12 mouse cellular contexts compared by ENCODE assay signal in genomic region chr10:80421208-80421607, GRCm38 (mm10). TPM values are rescaled to one million over a fixed set of nuclear protein-coding genes. Genes with fewer than 3 reads are reported as not detected.
DNase-seq lines count a peak whose midpoint lies in the region; ATAC-seq and TF ChIP-seq lines count a peak whose summit lies in the region.
"Had no signal": no experiment of that assay in that cellular context is flagged by ENCODE, and none has a peak within 500 bp of the region (broad histone marks: within the 10 kb centered on the region; RNA-seq: fewer than 3 reads in every experiment).

No protein-coding gene starts in this region.

- H3K36me3 ChIP-seq in hindbrain, embryonic 10.5 days, result peaks cover 100% of the 10 kb centered on the region
- H3K36me3 ChIP-seq in hindbrain, embryonic 16.5 days (ENCODE audit: control insufficient read depth, insufficient read depth, low read length), result peaks cover 42% of the 10 kb centered on the region
- H3K36me3 ChIP-seq in G1E (replicated peaks), result peaks cover 97% of the 10 kb centered on the region
- H3K36me3 ChIP-seq in MEL (ENCODE audit: control insufficient read depth in 1 of 2, insufficient read depth in 2 of 2, low read length in 2 of 2), result peaks cover 14 to 43% of the 10 kb centered on the region in 2 experiments
- H3K36me3 ChIP-seq in liver, embryonic 12.5 days, result peaks cover 95% of the 10 kb centered on the region

- no peak overlapping the region for H3K4me3 ChIP-seq in hindbrain, embryonic 10.5 days
- H3K4me3 ChIP-seq in hindbrain, embryonic 16.5 days (ENCODE audit: low read length), result no peak overlapping the region
- H3K4me3 ChIP-seq in G1E (ENCODE audit: low read depth, low read length) (peak overlapping the region; percentile 67; the same call in 1 of the 2 replicates), MEL (ENCODE audit: control insufficient read depth in 1 of 2, insufficient read depth in 1 of 2, low read depth in 2 of 2, low read length in 2 of 2) (no peak overlapping the region)
- H3K4me3 ChIP-seq in liver, embryonic 12.5 days, result peak overlapping the region; percentile 45
- H3K4me3 ChIP-seq: heart, embryonic 13.5 days had no signal

- peaks cover 16% of the 10 kb centered on the region for H3K4me1 ChIP-seq in hindbrain, embryonic 10.5 days (replicated peaks)
- peaks cover 10% of the 10 kb centered on the region for H3K4me1 ChIP-seq in hindbrain, embryonic 16.5 days (ENCODE audit: control insufficient read depth, insufficient read depth, low read depth, low read length)
- H3K4me1 ChIP-seq in G1E (ENCODE audit: insufficient read depth, low read depth, low read length) (peaks cover 89% of the 10 kb centered on the region), MEL (ENCODE audit: control insufficient read depth in 1 of 2, insufficient read depth in 2 of 2, low read length in 2 of 2) (peaks cover 23 to 56% of the 10 kb centered on the region in 2 experiments)
- H3K4me1 ChIP-seq in liver, embryonic 12.5 days, result peaks cover 76% of the 10 kb centered on the region

- no peak for DNase-seq in hindbrain, embryonic 10.5 days (ENCODE audit: low spot score)
- DNase-seq in G1E (ENCODE audit: low spot score) (no peak), MEL (ENCODE audit: low read depth, low spot score) (no peak)
- DNase-seq in left cerebral cortex, adult 18-20 months (ENCODE audit: low spot score in 2 of 2), result no peak
- no peak for DNase-seq in adrenal gland, postnatal 4 days (ENCODE audit: low spot score in 2 of 2)
- DNase-seq in layer of hippocampus, postnatal 10 days (ENCODE audit: low spot score in 2 of 2), result no peak
- DNase-seq: cerebellum, adult 18-20 months; gastrocnemius, postnatal 10 days had no signal

- peak overlapping the region; percentile 54 for H3K27ac ChIP-seq in hindbrain, embryonic 10.5 days
- H3K27ac ChIP-seq in hindbrain, embryonic 16.5 days (ENCODE audit: low read depth, low read length), result no peak overlapping the region
- H3K27ac ChIP-seq in MEL (ENCODE audit: control insufficient read depth, low read depth, low read length), result peak overlapping the region; percentile 61
- H3K27ac ChIP-seq in liver, embryonic 12.5 days, result peak overlapping the region; percentile 95

- no peak for TF ChIP-seq POLR2A in MEL (IDR thresholded peaks at IDR 0.05; ENCODE audit: control insufficient read depth in 1 of 2, insufficient read depth in 1 of 2, low read depth in 1 of 2, low read length in 2 of 2, poor library complexity in 1 of 2)

- no peak overlapping the region for H3K9ac ChIP-seq in hindbrain, embryonic 16.5 days (ENCODE audit: low read depth, low read length)
- peak overlapping the region; percentile 3; the same call in 1 of the 2 replicates for H3K9ac ChIP-seq in MEL (ENCODE audit: control insufficient read depth, low read depth, low read length, poor library complexity, severe bottlenecking)
- peak overlapping the region; percentile 72 for H3K9ac ChIP-seq in liver, embryonic 12.5 days

- H3K9me3 ChIP-seq in hindbrain, embryonic 10.5 days, result peaks cover 12% of the 10 kb centered on the region
- no peaks in the 10 kb centered on the region for H3K9me3 ChIP-seq in hindbrain, embryonic 16.5 days (ENCODE audit: control insufficient read depth, low read length)
- H3K9me3 ChIP-seq in G1E (replicated peaks) (peaks cover 6% of the 10 kb centered on the region), MEL (replicated peaks; ENCODE audit: insufficient read depth, low read length) (no peaks in the 10 kb centered on the region)
- peaks cover 12% of the 10 kb centered on the region for H3K9me3 ChIP-seq in liver, embryonic 12.5 days (replicated peaks)

- no peaks in the 10 kb centered on the region for H3K27me3 ChIP-seq in hindbrain, embryonic 10.5 days (ENCODE audit: insufficient read depth, poor library complexity, severe bottlenecking)
- H3K27me3 ChIP-seq in hindbrain, embryonic 16.5 days (replicated peaks; ENCODE audit: control insufficient read depth, insufficient read depth, low read length), result no peaks in the 10 kb centered on the region
- H3K27me3 ChIP-seq in G1E (ENCODE audit: insufficient read depth, low read length) (no peaks in the 10 kb centered on the region; the same call in 1 of the 2 replicates), MEL (ENCODE audit: control insufficient read depth in 1 of 2, insufficient read depth in 2 of 2, low read length in 2 of 2) (no peaks in the 10 kb centered on the region)
- no peaks in the 10 kb centered on the region for H3K27me3 ChIP-seq in liver, embryonic 12.5 days (replicated peaks)
- H3K27me3 ChIP-seq: heart, embryonic 13.5 days; megakaryocyte, embryonic 14.5 days had no signal

- peaks cover 4% of the 10 kb centered on the region for H3K79me2 ChIP-seq in MEL (ENCODE audit: control insufficient read depth, insufficient read depth, low read length, poor library complexity)

- ATAC-seq in hindbrain, embryonic 16.5 days, result no peak
- no peak for ATAC-seq in G1E (ENCODE audit: extremely low read depth, insufficient number of reproducible peaks, low FRiP score, poor library complexity, severe bottlenecking)
- ATAC-seq in liver, embryonic 12.5 days, result no peak

- TF ChIP-seq CTCF in G1E (IDR thresholded peaks at IDR 0.05; ENCODE audit: low read depth, low read length) (no peak), MEL (IDR thresholded peaks at IDR 0.05 in 2 of 3, conservative IDR thresholded peaks at IDR 0.05 in 1 of 3; ENCODE audit: control insufficient read depth in 1 of 3, insufficient read depth in 1 of 3, low read depth in 2 of 3, low read length in 3 of 3, poor library complexity in 1 of 3, severe bottlenecking in 1 of 3) (no peak)

- H3K4me2 ChIP-seq in hindbrain, embryonic 16.5 days (ENCODE audit: low read length), result no peak overlapping the region
- peak overlapping the region; percentile 73 for H3K4me2 ChIP-seq in liver, embryonic 12.5 days

- TF ChIP-seq RAD21 in MEL (IDR thresholded peaks at IDR 0.05; ENCODE audit: low read depth, low read length), result no peak

- no peak for TF ChIP-seq EP300 in MEL (IDR thresholded peaks at IDR 0.05; ENCODE audit: low read depth in 1 of 2, low read length in 2 of 2)

- WGBS in hindbrain, embryonic 10.5 days, result 97% methylated on average over 8 of the region's 8 CpGs
- 92% methylated on average over 8 of the region's 8 CpGs for WGBS in hindbrain, embryonic 16.5 days
- WGBS in liver, embryonic 12.5 days (ENCODE audit: insufficient replicate concordance), result 71% methylated on average over 8 of the region's 8 CpGs

RNA-seq across cellular contexts. Expression of gene Tcf3, which starts 12.2 kb away (rescaled TPM):
- 191 and 198 TPM in 2 replicates for polyA plus RNA-seq in hindbrain, embryonic 10.5 days (2016; fragmentation: Nextera tagmentation; extraction: Ambion mirVana)
- polyA plus RNA-seq in hindbrain, embryonic 16.5 days (2015; fragmentation: Nextera tagmentation; extraction: Ambion mirVana), result 32.5 and 45.3 TPM in 2 replicates
- 152 and 175 TPM in 2 replicates for total RNA-seq in G1E (2014; fragmentation: Nextera tagmentation)
- 70.0 and 84.0 TPM in 2 replicates for total RNA-seq in G1E (2017)
- 1,090 and 1,330 TPM in 2 replicates for polyA plus RNA-seq in G1E (2012)
- total RNA-seq in MEL (2012; rRNA removed), result 113 and 125 TPM in 2 replicates
- polyA plus RNA-seq in MEL (2012; ENCODE audit: insufficient read depth in 1 of 2, insufficient read length in 2 of 2, low read depth in 1 of 2, low replicate concordance in 2 of 2, missing spikeins in 1 of 2), result 100 to 1,000 TPM in 1 of 2 experiments, not detected in 1; 258 TPM
- polyA plus RNA-seq in liver, embryonic 12.5 days (2016; fragmentation: Nextera tagmentation; extraction: Ambion mirVana), result 110 and 115 TPM in 2 replicates
- total RNA-seq in left cerebral cortex, adult 18-20 months (2021), result 10 to 100 TPM; 25.4 to 29.8 TPM
- total RNA-seq in adrenal gland, postnatal 4 days (2021), result 100 to 1,000 TPM; 112 to 116 TPM
- total RNA-seq in layer of hippocampus, postnatal 10 days (2021), result 10 to 100 TPM; 36.1 to 42.9 TPM

RNA-seq across cellular contexts. Expression of gene Uqcr11, which starts 14.6 kb away (rescaled TPM):
- 648 and 654 TPM in 2 replicates for polyA plus RNA-seq in hindbrain, embryonic 10.5 days (2016; fragmentation: Nextera tagmentation; extraction: Ambion mirVana)
- polyA plus RNA-seq in hindbrain, embryonic 16.5 days (2015; fragmentation: Nextera tagmentation; extraction: Ambion mirVana), result 704 and 759 TPM in 2 replicates
- total RNA-seq in G1E (2014; fragmentation: Nextera tagmentation), result 57.3 and 71.6 TPM in 2 replicates
- total RNA-seq in G1E (2017), result 376 and 446 TPM in 2 replicates
- 1,650 and 1,908 TPM in 2 replicates for polyA plus RNA-seq in G1E (2012)
- 879 and 935 TPM in 2 replicates for total RNA-seq in MEL (2012; rRNA removed)
- polyA plus RNA-seq in MEL (2012; ENCODE audit: insufficient read depth in 1 of 2, insufficient read length in 2 of 2, low read depth in 1 of 2, low replicate concordance in 2 of 2, missing spikeins in 1 of 2), result 100 to 1,000 TPM in 1 of 2 experiments, not detected in 1; 481 TPM
- 594 and 628 TPM in 2 replicates for polyA plus RNA-seq in liver, embryonic 12.5 days (2016; fragmentation: Nextera tagmentation; extraction: Ambion mirVana)
- 100 to 1,000 TPM; 383 to 388 TPM for total RNA-seq in left cerebral cortex, adult 18-20 months (2021)
- total RNA-seq in adrenal gland, postnatal 4 days (2021), result 100 to 1,000 TPM; 535 to 613 TPM
- 100 to 1,000 TPM; 503 to 527 TPM for total RNA-seq in layer of hippocampus, postnatal 10 days (2021)

RNA-seq across cellular contexts. Expression of gene Mbd3, which starts 21.9 kb away (rescaled TPM):
- polyA plus RNA-seq in hindbrain, embryonic 10.5 days (2016; fragmentation: Nextera tagmentation; extraction: Ambion mirVana), result 341 and 365 TPM in 2 replicates
- 196 and 207 TPM in 2 replicates for polyA plus RNA-seq in hindbrain, embryonic 16.5 days (2015; fragmentation: Nextera tagmentation; extraction: Ambion mirVana)
- total RNA-seq in G1E (2014; fragmentation: Nextera tagmentation) (37.3 and 41.7 TPM in 2 replicates), G1E (2017) (36.0 and 42.0 TPM in 2 replicates), MEL (2012; rRNA removed) (81.4 and 86.9 TPM in 2 replicates)
- polyA plus RNA-seq in G1E (2012) (244 and 272 TPM in 2 replicates), MEL (2012; ENCODE audit: insufficient read depth in 1 of 2, insufficient read length in 2 of 2, low read depth in 1 of 2, low replicate concordance in 2 of 2, missing spikeins in 1 of 2) (100 to 1,000 TPM in 1 of 2 experiments, not detected in 1; 289 TPM)
- polyA plus RNA-seq in liver, embryonic 12.5 days (2016; fragmentation: Nextera tagmentation; extraction: Ambion mirVana), result 134 and 140 TPM in 2 replicates
- 100 to 1,000 TPM; 143 to 166 TPM for total RNA-seq in left cerebral cortex, adult 18-20 months (2021)
- 100 to 1,000 TPM; 142 to 147 TPM for total RNA-seq in adrenal gland, postnatal 4 days (2021)
- 100 to 1,000 TPM; 119 to 129 TPM for total RNA-seq in layer of hippocampus, postnatal 10 days (2021)

RNA-seq across cellular contexts. Expression of gene Mex3d, which starts 33.7 kb away (rescaled TPM):
- polyA plus RNA-seq in hindbrain, embryonic 10.5 days (2016; fragmentation: Nextera tagmentation; extraction: Ambion mirVana), result 7.2 and 8.8 TPM in 2 replicates
- polyA plus RNA-seq in hindbrain, embryonic 16.5 days (2015; fragmentation: Nextera tagmentation; extraction: Ambion mirVana), result 9.1 and 9.2 TPM in 2 replicates
- total RNA-seq in G1E (2014; fragmentation: Nextera tagmentation) (7.7 and 11.4 TPM in 2 replicates), G1E (2017) (8.7 and 10.9 TPM in 2 replicates), MEL (2012; rRNA removed) (14.1 and 15.6 TPM in 2 replicates)
- polyA plus RNA-seq in G1E (2012) (35.3 and 41.9 TPM in 2 replicates), MEL (2012; ENCODE audit: insufficient read depth in 1 of 2, insufficient read length in 2 of 2, low read depth in 1 of 2, low replicate concordance in 2 of 2, missing spikeins in 1 of 2) (10 to 100 TPM in 1 of 2 experiments, not detected in 1; 18.8 TPM)
- 2.1 TPM in 2 replicates for polyA plus RNA-seq in liver, embryonic 12.5 days (2016; fragmentation: Nextera tagmentation; extraction: Ambion mirVana)
- 10 to 100 TPM; 20.1 to 20.7 TPM for total RNA-seq in left cerebral cortex, adult 18-20 months (2021)
- 10 to 100 TPM; 25.4 to 26.7 TPM for total RNA-seq in adrenal gland, postnatal 4 days (2021)
- 10 to 100 TPM; 33.6 to 36.6 TPM for total RNA-seq in layer of hippocampus, postnatal 10 days (2021)

Comparison
In these comparisons a context has a peak if more than half of its experiments do, and no peak if none do; other contexts are left out.
1. H3K4me3 ChIP-seq: peak in G1E (single experiment) and liver, embryonic 12.5 days (single experiment); none in hindbrain, embryonic 10.5 days (single experiment), hindbrain, embryonic 16.5 days (single experiment) and MEL (0 of 2).